Mouse (Mus musculus) ES-CJ7 (cell line): Measurements from ENCODE around the gene St8sia1.
A peak's percentile ranks its signal among the peaks of the same experiment; 100 is the strongest.

Experiments
- DNase-seq: peaks from one replicate; pipeline ENCODE4 v3.0.0; 2011; ENCODE audit warnings: low read depth, low spot score

The St8sia1 gene

GRCm38 (mm10) chr6:142867023-142867422, 97.2 kb downstream of the St8sia1 start:
- no peak for DNase-seq

- DNase-seq, result no peak
These were observed 99.1 kb downstream of the St8sia1 start for GRCm38 (mm10) chr6:142865199-142865598.

- no peak for DNase-seq
These were observed 100.4 kb downstream of the St8sia1 start for GRCm38 (mm10) chr6:142863881-142864280.

- no peak for DNase-seq
These were observed 102.0 kb downstream of the St8sia1 start for GRCm38 (mm10) chr6:142862265-142862664.

- DNase-seq, result no peak
These were observed 103.9 kb downstream of the St8sia1 start for GRCm38 (mm10) chr6:142860396-142860795.

- no peak for DNase-seq
These were observed 104.3 kb downstream of the St8sia1 start for GRCm38 (mm10) chr6:142859946-142860345.

GRCm38 (mm10) chr6:142858937-142859336, 105.3 kb downstream of the St8sia1 start:
- DNase-seq, result peak; percentile 72

- no peak for DNase-seq
These were observed 107.9 kb downstream of the St8sia1 start for GRCm38 (mm10) chr6:142856258-142856874.

GRCm38 (mm10) chr6:142855761-142856160, 108.5 kb downstream of the St8sia1 start:
- DNase-seq, result no peak

- DNase-seq, result no peak
These were observed 111.6 kb downstream of the St8sia1 start for GRCm38 (mm10) chr6:142852419-142853377.

GRCm38 (mm10) chr6:142850436-142850835, 113.8 kb downstream of the St8sia1 start:
- DNase-seq, result no peak

GRCm38 (mm10) chr6:142849326-142849725, 114.9 kb downstream of the St8sia1 start:
- DNase-seq, result no peak

GRCm38 (mm10) chr6:142847914-142848674, 116.2 kb downstream of the St8sia1 start:
- no peak for DNase-seq

GRCm38 (mm10) chr6:142846855-142847254, 117.4 kb downstream of the St8sia1 start:
- DNase-seq, result no peak

- no peak for DNase-seq
These were observed 119.2 kb downstream of the St8sia1 start for GRCm38 (mm10) chr6:142845066-142845465.

GRCm38 (mm10) chr6:142844061-142844460, 120.2 kb downstream of the St8sia1 start:
- DNase-seq, result no peak

GRCm38 (mm10) chr6:142838501-142838900, 125.8 kb downstream of the St8sia1 start:
- DNase-seq, result no peak

GRCm38 (mm10) chr6:142837326-142837725, 126.9 kb downstream of the St8sia1 start:
- no peak for DNase-seq

- DNase-seq, result no peak
These were observed 128.5 kb downstream of the St8sia1 start for GRCm38 (mm10) chr6:142835726-142836125.

GRCm38 (mm10) chr6:142834911-142835310, 129.3 kb downstream of the St8sia1 start:
- no peak for DNase-seq

GRCm38 (mm10) chr6:142831706-142832105, 132.5 kb downstream of the St8sia1 start:
- no peak for DNase-seq

- no peak for DNase-seq
These were observed 133.0 kb downstream of the St8sia1 start for GRCm38 (mm10) chr6:142831243-142831642.
